19 mouse cellular contexts compared by ENCODE assay signal in the genomic region with DNA sequence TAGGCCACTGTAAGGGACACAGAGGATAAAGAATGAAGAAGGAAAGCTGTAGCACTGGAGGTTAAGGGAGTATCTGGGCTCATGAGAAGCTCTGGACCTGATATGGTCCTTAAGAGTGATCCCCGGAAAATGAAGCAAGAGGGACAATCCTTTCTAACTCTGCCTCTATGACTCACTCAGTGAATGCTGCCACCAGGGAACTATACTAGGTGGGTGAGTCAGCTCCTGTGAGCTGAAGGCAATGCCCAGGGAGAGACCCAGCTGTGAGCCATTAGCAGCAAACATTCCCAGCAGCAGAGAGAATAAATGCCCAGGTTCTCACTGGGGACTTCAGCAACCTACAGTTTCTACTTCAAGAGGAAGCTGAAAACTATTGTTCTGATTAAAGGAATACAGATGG.
DNase-seq lines count a peak whose midpoint lies in the region; ATAC-seq and TF ChIP-seq lines count a peak whose summit lies in the region.
"Had no signal": no experiment of that assay in that cellular context is flagged by ENCODE, and none has a peak within 500 bp of the region (broad histone marks: within the 10 kb centered on the region; RNA-seq: fewer than 3 reads in every experiment).

No protein-coding gene starts in this region.

- H3K9ac ChIP-seq in kidney, embryonic 16.5 days (replicated peaks; ENCODE audit: low read length) = no peak overlapping the region
- H3K9ac ChIP-seq: forebrain, postnatal 0 days; heart, embryonic 13.5 days; liver, postnatal 0 days had no signal

- no peaks in the 10 kb centered on the region for H3K27me3 ChIP-seq in kidney, adult 2 months (replicated peaks; ENCODE audit: control insufficient read depth, insufficient read depth, low read length)
- no peaks in the 10 kb centered on the region for H3K27me3 ChIP-seq in kidney, embryonic 16.5 days (ENCODE audit: insufficient read depth, low read length)
- H3K27me3 ChIP-seq: heart, embryonic 13.5 days; megakaryocyte, embryonic 14.5 days had no signal

- H3K4me2 ChIP-seq in kidney, embryonic 16.5 days (replicated peaks; ENCODE audit: low read depth, low read length) = no peak overlapping the region
- H3K4me2 ChIP-seq: heart, embryonic 13.5 days had no signal

- H3K9me3 ChIP-seq in kidney, embryonic 16.5 days (ENCODE audit: low read length) = no peaks in the 10 kb centered on the region; the same call in 1 of the 2 replicates

- DNase-seq in adrenal gland, adult 2 months = peak; percentile 65
- no peak for DNase-seq in adrenal gland, postnatal 4 days (ENCODE audit: low spot score in 2 of 2)
- DNase-seq in left cerebral cortex, adult 18-20 months (ENCODE audit: low spot score in 2 of 2) = peak; percentile 3 to 4
- DNase-seq in left cerebral cortex, postnatal 10 days (ENCODE audit: extremely low spot score in 1 of 2, low spot score in 2 of 2) = no peak
- peak; percentile 79 for DNase-seq in NIH3T3 (ENCODE audit: low read depth)
- peak; percentile 81 for DNase-seq in brain, adult 2 months (ENCODE audit: low read depth, low spot score)
- no peak for DNase-seq in kidney, adult 2 months
- DNase-seq: cerebellum, postnatal 25 days; forebrain, postnatal 0 days; heart, postnatal 4 days; kidney, adult 11 months; kidney, postnatal 14 days; liver; liver, postnatal 0 days; lung, postnatal 14 days had no signal

- intact Hi-C loops in left cerebral cortex, postnatal 10 days (cut with DNase I) = no loop called here

- TF ChIP-seq CTCF in kidney, adult 2 months (conservative IDR thresholded peaks at IDR 0.05; ENCODE audit: insufficient read depth, insufficient read length, low read depth, low read length) = no peak

- TF ChIP-seq POLR2A in kidney, adult 2 months (IDR thresholded peaks at IDR 0.05; ENCODE audit: low read depth, low read length) = no peak

- ATAC-seq in kidney, embryonic 16.5 days (ENCODE audit: low FRiP score, low TSS enrichment) = no peak
- ATAC-seq: hindbrain, postnatal 0 days; liver, postnatal 0 days had no signal

- H3K4me3 ChIP-seq in kidney, adult 2 months (ENCODE audit: insufficient read depth, low read depth, low read length) = no peak overlapping the region
- H3K4me3 ChIP-seq in kidney, embryonic 16.5 days (ENCODE audit: low read length) = no peak overlapping the region
- H3K4me3 ChIP-seq: heart, embryonic 13.5 days; megakaryocyte, embryonic 14.5 days had no signal

- H3K27ac ChIP-seq in kidney, adult 2 months (ENCODE audit: insufficient read depth, low read depth, low read length) = no peak overlapping the region
- no peak overlapping the region for H3K27ac ChIP-seq in kidney, embryonic 16.5 days (ENCODE audit: low read length)
- H3K27ac ChIP-seq: heart, embryonic 13.5 days; hindbrain, postnatal 0 days had no signal

- WGBS in kidney, adult 2 months = 76% methylated on average over 1 of the region's 1 CpGs
- WGBS in kidney, embryonic 16.5 days = 74% methylated on average over 1 of the region's 1 CpGs

- H3K4me1 ChIP-seq in kidney, adult 2 months (ENCODE audit: control insufficient read depth, insufficient read depth, low read length) = no peaks in the 10 kb centered on the region
- H3K4me1 ChIP-seq in kidney, embryonic 16.5 days (ENCODE audit: insufficient read depth, low read length) = no peaks in the 10 kb centered on the region
- H3K4me1 ChIP-seq: heart, embryonic 13.5 days; megakaryocyte, embryonic 14.5 days had no signal

- no peaks in the 10 kb centered on the region for H3K36me3 ChIP-seq in kidney, adult 2 months (ENCODE audit: control insufficient read depth, insufficient read depth, low read length)
- H3K36me3 ChIP-seq in kidney, embryonic 16.5 days (ENCODE audit: insufficient read depth, low read length) = no peaks in the 10 kb centered on the region
- H3K36me3 ChIP-seq: heart, embryonic 13.5 days had no signal

Comparison
In these comparisons a context has a peak if more than half of its experiments do, and no peak if none do; other contexts are left out.
1. DNase-seq: peak in adrenal gland, adult 2 months (single experiment), left cerebral cortex, adult 18-20 months (2 of 2), NIH3T3 (single experiment) and brain, adult 2 months (single experiment); none in adrenal gland, postnatal 4 days (0 of 2), left cerebral cortex, postnatal 10 days (0 of 2) and kidney, adult 2 months (single experiment).